Mouse (Mus musculus) limb, embryonic 10.5 days (tissue): ENCODE results near the gene Olfr70. TPM values are rescaled to one million over a fixed set of nuclear protein-coding genes. Genes with fewer than 3 reads are reported as not detected.

Experiments used
- DNase-seq: peaks from one replicate; pipeline ENCODE4 v3.0.0-alpha.2; 2017; ENCODE audit warnings: low spot score
- H3K27ac ChIP-seq: fragments of 300-500 bp; sonication (generic); 2 replicates; pipeline ENCODE4 v1.5.1; 2016; ENCODE audit warnings: mild to moderate bottlenecking
- H3K27me3 ChIP-seq: fragments of 300-500 bp; sonication (generic); 2 replicates; pipeline ENCODE4 v1.6.1; 2016; ENCODE audit warnings: low read depth, mild to moderate bottlenecking; ENCODE audit not compliant: poor library complexity, severe bottlenecking
- H3K36me3 ChIP-seq: fragments of 300-500 bp; sonication (generic); 2 replicates; pipeline ENCODE4 v1.6.1; 2016; ENCODE audit warnings: mild to moderate bottlenecking, moderate library complexity
- H3K4me1 ChIP-seq: fragments of 300-500 bp; sonication (generic); 2 replicates; pipeline ENCODE4 v1.6.1; 2016
- H3K4me3 ChIP-seq: fragments of 300-500 bp; sonication (generic); 2 replicates; pipeline ENCODE4 v1.5.1; 2016; ENCODE audit warnings: mild to moderate bottlenecking, moderate library complexity
- H3K9me3 ChIP-seq: fragments of 300-500 bp; sonication (generic); replicated peaks from 2 replicates; pipeline ENCODE4 v1.6.1; 2016; ENCODE audit warnings: mild to moderate bottlenecking
- WGBS: fragments of 180-500 bp; shearing (Covaris S2); methylation state at CpG from one replicate; pipeline ENCODE4 v1.1.7; 2016; 5-methylcytosine and 5-hydroxymethylcytosine counted together
- polyA plus RNA-seq: library from polyadenylated mRNA; unstranded; fragments of >200 nt; fragmentation: Nextera tagmentation; extraction: Ambion mirVana; gene quantifications from 2 replicates; pipeline ENCODE4 v1.2.1, GENCODE M21; 2016

The Olfr70 gene
- polyA plus RNA-seq, result not detected in 2 replicates

- Histone ChIP-seq H3K4me1 (no peaks in the 10 kb centered on the region), H3K27ac (no peak within 1 kb of the TSS), H3K36me3 (no peaks in the 10 kb centered on the region), H3K27me3 (no peaks in the 10 kb centered on the region), H3K4me3 (no peak within 1 kb of the TSS), H3K9me3 (no peaks in the 10 kb centered on the region)
- 90% methylated on average over 6 of the region's 6 CpGs for WGBS
- no peak for DNase-seq
Measured at GRCm38 (mm10) chr4:43700707-43701106, at the start of gene Olfr70. Gene Olfr70, minus strand, starts transcription at chr4:43700807.

GRCm38 (mm10) chr4:43745187-43745586, 44.6 kb upstream of the Olfr70 start:
- no peak for DNase-seq
- H3K27me3 ChIP-seq, result no peaks in the 10 kb centered on the region
- no peaks in the 10 kb centered on the region for H3K9me3 ChIP-seq
- peaks cover 9% of the 10 kb centered on the region for H3K4me1 ChIP-seq
- H3K27ac ChIP-seq, result no peak overlapping the region
- WGBS, result 17% methylated on average over 6 of the region's 6 CpGs
- H3K36me3 ChIP-seq, result no peaks in the 10 kb centered on the region
- no peak overlapping the region for H3K4me3 ChIP-seq

- H3K4me3 ChIP-seq, result no peak overlapping the region
- H3K27me3 ChIP-seq, result no peaks in the 10 kb centered on the region
- no peaks in the 10 kb centered on the region for H3K36me3 ChIP-seq
- DNase-seq, result no peak
- peaks cover 9% of the 10 kb centered on the region for H3K4me1 ChIP-seq
- H3K9me3 ChIP-seq, result no peaks in the 10 kb centered on the region
- WGBS, result 34% methylated on average over 1 of the region's 1 CpGs
- H3K27ac ChIP-seq, result no peak overlapping the region
Measured at GRCm38 (mm10) chr4:43743099-43743498, 42.5 kb upstream of the Olfr70 start.

GRCm38 (mm10) chr4:43742637-43743036, 42.0 kb upstream of the Olfr70 start:
- Histone ChIP-seq H3K27me3 (no peaks in the 10 kb centered on the region), H3K9me3 (no peaks in the 10 kb centered on the region), H3K36me3 (no peaks in the 10 kb centered on the region), H3K27ac (no peak overlapping the region), H3K4me3 (no peak overlapping the region), H3K4me1 (peaks cover 10% of the 10 kb centered on the region)
- WGBS, result 28% methylated on average over 4 of the region's 4 CpGs
- no peak for DNase-seq

- no peaks in the 10 kb centered on the region for H3K9me3 ChIP-seq
- H3K4me3 ChIP-seq, result no peak overlapping the region
- 74% methylated on average over 5 of the region's 5 CpGs for WGBS
- DNase-seq, result no peak
- no peaks in the 10 kb centered on the region for H3K27me3 ChIP-seq
- H3K27ac ChIP-seq, result no peak overlapping the region
- H3K4me1 ChIP-seq, result peaks cover 21% of the 10 kb centered on the region
- no peaks in the 10 kb centered on the region for H3K36me3 ChIP-seq
Measured at GRCm38 (mm10) chr4:43741526-43741925, 40.9 kb upstream of the Olfr70 start.

GRCm38 (mm10) chr4:43738989-43739674, 38.5 kb upstream of the Olfr70 start:
- WGBS, result 81% methylated on average over 8 of the region's 8 CpGs
- H3K9me3 ChIP-seq, result no peaks in the 10 kb centered on the region

GRCm38 (mm10) chr4:43737144-43737543, 36.5 kb upstream of the Olfr70 start:
- H3K27me3 ChIP-seq, result 0 out of 2 replicates have a peak, but pooled peaks cover 10% of the 10 kb centered on the region
- no peak overlapping the region for H3K4me3 ChIP-seq
- 79% methylated on average over 6 of the region's 6 CpGs for WGBS
- peaks cover 20% of the 10 kb centered on the region for H3K4me1 ChIP-seq
- H3K36me3 ChIP-seq, result no peaks in the 10 kb centered on the region
- H3K9me3 ChIP-seq, result no peaks in the 10 kb centered on the region
- no peak overlapping the region for H3K27ac ChIP-seq
- DNase-seq, result no peak

More at GRCm38 (mm10) chr4:43738989-43739674, 38.5 kb upstream of the Olfr70 start:
- no peaks in the 10 kb centered on the region for H3K27me3 ChIP-seq
- no peak for DNase-seq
- H3K4me1 ChIP-seq, result peaks cover 26% of the 10 kb centered on the region
- no peaks in the 10 kb centered on the region for H3K36me3 ChIP-seq
- H3K4me3 ChIP-seq, result no peak overlapping the region
- H3K27ac ChIP-seq, result no peak overlapping the region

- H3K4me1 ChIP-seq, result peaks cover 36% of the 10 kb centered on the region
- H3K27ac ChIP-seq, result no peak overlapping the region; the same call in 1 of the 2 replicates
- 86% methylated on average over 5 of the region's 5 CpGs for whole genome bisulfite sequencing
- H3K4me3 ChIP-seq, result no peak overlapping the region
- DNase-seq, result no peak
- no peaks in the 10 kb centered on the region for H3K36me3 ChIP-seq
- H3K27me3 ChIP-seq, result 0 out of 2 replicates have a peak, but pooled peaks cover 10% of the 10 kb centered on the region
- H3K9me3 ChIP-seq, result no peaks in the 10 kb centered on the region
Measured at GRCm38 (mm10) chr4:43733186-43733585, 32.6 kb upstream of the Olfr70 start.

- Histone ChIP-seq H3K36me3 (no peaks in the 10 kb centered on the region), H3K4me3 (no peak overlapping the region), H3K4me1 (peaks cover 36% of the 10 kb centered on the region), H3K9me3 (no peaks in the 10 kb centered on the region), H3K27me3 (0 out of 2 replicates have a peak, but pooled peaks cover 10% of the 10 kb centered on the region), H3K27ac (no peak overlapping the region)
- WGBS, result 35% methylated on average over 1 of the region's 1 CpGs
- DNase-seq, result no peak
Measured at GRCm38 (mm10) chr4:43732171-43732570, 31.6 kb upstream of the Olfr70 start.

- no peaks in the 10 kb centered on the region for H3K36me3 ChIP-seq
- no peaks in the 10 kb centered on the region for H3K9me3 ChIP-seq
- no peak overlapping the region for H3K27ac ChIP-seq
- no peak overlapping the region for H3K4me3 ChIP-seq
- WGBS, result 65% methylated on average over 21 of the region's 21 CpGs
- H3K27me3 ChIP-seq, result 0 out of 2 replicates have a peak, but pooled peaks cover 10% of the 10 kb centered on the region
- H3K4me1 ChIP-seq, result peaks cover 31% of the 10 kb centered on the region
- no peak for DNase-seq
Measured at GRCm38 (mm10) chr4:43730750-43731297, 30.2 kb upstream of the Olfr70 start.

GRCm38 (mm10) chr4:43729794-43730550, 29.4 kb upstream of the Olfr70 start, which contains the start of gene Spaar:
Gene Spaar, plus strand, starts transcription at chr4:43730034.
- whole genome bisulfite sequencing, result 65% methylated on average over 14 of the region's 14 CpGs
- peak within 1 kb of the TSS; percentile 36; the same call in 1 of the 2 replicates for H3K27ac ChIP-seq
- no peaks in the 10 kb centered on the region for H3K36me3 ChIP-seq
- H3K27me3 ChIP-seq, result 0 out of 2 replicates have a peak, but pooled peaks cover 10% of the 10 kb centered on the region
- no peak within 1 kb of the TSS for H3K4me3 ChIP-seq
- H3K9me3 ChIP-seq, result no peaks in the 10 kb centered on the region
- no peak for DNase-seq
- H3K4me1 ChIP-seq, result peaks cover 26% of the 10 kb centered on the region

GRCm38 (mm10) chr4:43729126-43729525, 28.5 kb upstream of the Olfr70 start:
- peaks cover 26% of the 10 kb centered on the region for H3K4me1 ChIP-seq

GRCm38 (mm10) chr4:43728576-43728954, 28.0 kb upstream of the Olfr70 start:
- peaks cover 26% of the 10 kb centered on the region for H3K4me1 ChIP-seq

More at GRCm38 (mm10) chr4:43729126-43729525, 28.5 kb upstream of the Olfr70 start:
- no peaks in the 10 kb centered on the region for H3K36me3 ChIP-seq
- DNase-seq, result no peak
- H3K27me3 ChIP-seq, result 0 out of 2 replicates have a peak, but pooled peaks cover 10% of the 10 kb centered on the region
- H3K4me3 ChIP-seq, result no peak overlapping the region
- no peaks in the 10 kb centered on the region for H3K9me3 ChIP-seq
- no peak overlapping the region; the same call in 1 of the 2 replicates for H3K27ac ChIP-seq
- WGBS, result 80% methylated on average over 3 of the region's 3 CpGs

More at GRCm38 (mm10) chr4:43728576-43728954, 28.0 kb upstream of the Olfr70 start:
- DNase-seq, result no peak
- 58% methylated on average over 5 of the region's 5 CpGs for WGBS
- peak overlapping the region; percentile 36; the same call in 1 of the 2 replicates for H3K27ac ChIP-seq
- H3K4me3 ChIP-seq, result no peak overlapping the region
- 0 out of 2 replicates have a peak, but pooled peaks cover 10% of the 10 kb centered on the region for H3K27me3 ChIP-seq
- no peaks in the 10 kb centered on the region for H3K9me3 ChIP-seq
- H3K36me3 ChIP-seq, result no peaks in the 10 kb centered on the region
